Mouse (Mus musculus): ENCODE data around the gene Pitpnm2. TPM values are rescaled to one million over a fixed set of nuclear protein-coding genes. Genes with fewer than 3 reads are reported as not detected.
A peak's percentile ranks its signal among the peaks of the same experiment; 100 is the strongest.
"Not testable (repeated sequence)": the region's sequence is repeated elsewhere in the genome, so short reads cannot be mapped to it uniquely, and the experiment has no call there.

Pitpnm2 gene
- polyA plus RNA-seq, 1 experiment from 2014 or later, result 5.1 TPM

- no peak for ATAC-seq (ENCODE audit: insufficient read depth, low FRiP score, low read depth)
- WGBS, result 48% methylated on average over 8 of the region's 8 CpGs
These were observed 31.9 kb downstream of the Pitpnm2 start for GRCm38 (mm10) chr5:124217566-124218249.

GRCm38 (mm10) chr5:124217092-124217491 is 32.5 kb downstream of the Pitpnm2 start:
- H3K9me3 ChIP-seq; H3K4me2 ChIP-seq; H3K27me3 ChIP-seq (replicated peaks); H3K27ac ChIP-seq; H3K36me3 ChIP-seq; ATAC-seq (ENCODE audit: insufficient read depth, low FRiP score, low read depth); H3K9ac ChIP-seq; H3K4me3 ChIP-seq (replicated peaks): not testable (repeated sequence)
- 79% methylated on average over 5 of the region's 5 CpGs for WGBS
- H3K4me1 ChIP-seq, result peaks cover 13% of the 10 kb centered on the region; the same call in 1 of the 2 replicates

More at GRCm38 (mm10) chr5:124217566-124218249, 31.9 kb downstream of the Pitpnm2 start:
- Histone ChIP-seq H3K4me2 (no peak overlapping the region), H3K27ac (no peak overlapping the region), H3K4me3 (replicated peaks) (no peak overlapping the region), H3K9me3 (no peaks in the 10 kb centered on the region), H3K36me3 (no peaks in the 10 kb centered on the region), H3K27me3 (replicated peaks) (no peaks in the 10 kb centered on the region), H3K9ac (no peak overlapping the region), H3K4me1 (peaks cover 17% of the 10 kb centered on the region; the same call in 1 of the 2 replicates)

- no peaks in the 10 kb centered on the region for H3K27me3 ChIP-seq (replicated peaks)
- no peak overlapping the region for H3K4me3 ChIP-seq (replicated peaks)
- no peak overlapping the region for H3K4me2 ChIP-seq
- 0 out of 2 replicates have a peak, but pooled peaks cover 6% of the 10 kb centered on the region for H3K4me1 ChIP-seq
- no peaks in the 10 kb centered on the region for H3K9me3 ChIP-seq
- 86% methylated on average over 6 of the region's 6 CpGs for WGBS
- H3K27ac ChIP-seq, result no peak overlapping the region
- no peak overlapping the region for H3K9ac ChIP-seq
- ATAC-seq (ENCODE audit: insufficient read depth, low FRiP score, low read depth), result no peak
- no peaks in the 10 kb centered on the region for H3K36me3 ChIP-seq
These were observed 33.2 kb downstream of the Pitpnm2 start for GRCm38 (mm10) chr5:124216403-124216802.

GRCm38 (mm10) chr5:124215647-124216046 is 33.9 kb downstream of the Pitpnm2 start:
- H3K27ac ChIP-seq, result peak overlapping the region; percentile 57; the same call in 1 of the 2 replicates

GRCm38 (mm10) chr5:124214516-124215145 is 34.9 kb downstream of the Pitpnm2 start:
- Histone ChIP-seq H3K36me3 (no peaks in the 10 kb centered on the region), H3K4me3 (replicated peaks) (no peak overlapping the region), H3K4me1 (0 out of 2 replicates have a peak, but pooled peaks cover 3% of the 10 kb centered on the region), H3K9ac (no peak overlapping the region), H3K27me3 (replicated peaks) (no peaks in the 10 kb centered on the region), H3K9me3 (no peaks in the 10 kb centered on the region), H3K27ac (peak overlapping the region; percentile 57; the same call in 1 of the 2 replicates), H3K4me2 (no peak overlapping the region)
- ATAC-seq (ENCODE audit: insufficient read depth, low FRiP score, low read depth), result no peak
- 71% methylated on average over 14 of the region's 14 CpGs for WGBS

More at GRCm38 (mm10) chr5:124215647-124216046, 33.9 kb downstream of the Pitpnm2 start:
- WGBS, result 64% methylated on average over 10 of the region's 10 CpGs
- 0 out of 2 replicates have a peak, but pooled peaks cover 3% of the 10 kb centered on the region for H3K4me1 ChIP-seq
- no peak overlapping the region for H3K4me2 ChIP-seq
- H3K27me3 ChIP-seq (replicated peaks), result no peaks in the 10 kb centered on the region
- ATAC-seq (ENCODE audit: insufficient read depth, low FRiP score, low read depth), result no peak
- no peak overlapping the region for H3K4me3 ChIP-seq (replicated peaks)
- H3K9me3 ChIP-seq, result no peaks in the 10 kb centered on the region
- H3K9ac ChIP-seq, result no peak overlapping the region
- no peaks in the 10 kb centered on the region for H3K36me3 ChIP-seq

GRCm38 (mm10) chr5:124213588-124214469 is 35.7 kb downstream of the Pitpnm2 start:
- ATAC-seq (ENCODE audit: insufficient read depth, low FRiP score, low read depth), result no peak
- H3K4me2 ChIP-seq, result no peak overlapping the region
- no peak overlapping the region for H3K9ac ChIP-seq

GRCm38 (mm10) chr5:124211669-124212068 is 37.9 kb downstream of the Pitpnm2 start:
- no peaks in the 10 kb centered on the region for H3K27me3 ChIP-seq (replicated peaks)
- no peak overlapping the region for H3K9ac ChIP-seq
- no peaks in the 10 kb centered on the region for H3K36me3 ChIP-seq
- no peak overlapping the region for H3K27ac ChIP-seq
- H3K9me3 ChIP-seq, result no peaks in the 10 kb centered on the region
- no peak overlapping the region for H3K4me3 ChIP-seq (replicated peaks)
- peaks cover 11% of the 10 kb centered on the region for H3K4me1 ChIP-seq
- WGBS, result 88% methylated on average over 2 of the region's 2 CpGs
- no peak overlapping the region for H3K4me2 ChIP-seq
- ATAC-seq (ENCODE audit: insufficient read depth, low FRiP score, low read depth), result no peak

More at GRCm38 (mm10) chr5:124213588-124214469, 35.7 kb downstream of the Pitpnm2 start:
- Histone ChIP-seq H3K36me3 (no peaks in the 10 kb centered on the region), H3K27ac (peak overlapping the region; percentile 68), H3K27me3 (replicated peaks) (no peaks in the 10 kb centered on the region), H3K4me3 (replicated peaks) (no peak overlapping the region), H3K4me1 (0 out of 2 replicates have a peak, but pooled peaks cover 3% of the 10 kb centered on the region), H3K9me3 (no peaks in the 10 kb centered on the region)
- 78% methylated on average over 13 of the region's 13 CpGs for WGBS

- H3K4me2 ChIP-seq, result no peak overlapping the region
- ATAC-seq (ENCODE audit: insufficient read depth, low FRiP score, low read depth), result no peak
- no peak overlapping the region for H3K9ac ChIP-seq
- H3K4me3 ChIP-seq (replicated peaks), result no peak overlapping the region
- peaks cover 16% of the 10 kb centered on the region for H3K4me1 ChIP-seq
- H3K27ac ChIP-seq, result no peak overlapping the region
- no peaks in the 10 kb centered on the region for H3K27me3 ChIP-seq (replicated peaks)
- 88% methylated on average over 8 of the region's 8 CpGs for WGBS
- H3K9me3 ChIP-seq, result no peaks in the 10 kb centered on the region
- H3K36me3 ChIP-seq, result no peaks in the 10 kb centered on the region
These were observed 38.3 kb downstream of the Pitpnm2 start for GRCm38 (mm10) chr5:124211234-124211633.

GRCm38 (mm10) chr5:124210281-124211016 is 39.1 kb downstream of the Pitpnm2 start:
- H3K4me3 ChIP-seq (replicated peaks), result no peak overlapping the region
- peaks cover 19% of the 10 kb centered on the region for H3K4me1 ChIP-seq
- no peak for ATAC-seq (ENCODE audit: insufficient read depth, low FRiP score, low read depth)
- H3K27ac ChIP-seq, result no peak overlapping the region
- no peaks in the 10 kb centered on the region for H3K36me3 ChIP-seq
- no peak overlapping the region for H3K4me2 ChIP-seq
- 80% methylated on average over 18 of the region's 18 CpGs for WGBS
- no peaks in the 10 kb centered on the region for H3K27me3 ChIP-seq (replicated peaks)
- H3K9me3 ChIP-seq, result no peaks in the 10 kb centered on the region
- H3K9ac ChIP-seq, result no peak overlapping the region

GRCm38 (mm10) chr5:124209850-124210249 is 39.7 kb downstream of the Pitpnm2 start:
- no peak overlapping the region for H3K27ac ChIP-seq
- no peaks in the 10 kb centered on the region for H3K9me3 ChIP-seq
- H3K36me3 ChIP-seq, result no peaks in the 10 kb centered on the region
- H3K4me3 ChIP-seq (replicated peaks), result no peak overlapping the region
- ATAC-seq (ENCODE audit: insufficient read depth, low FRiP score, low read depth), result no peak
- 55% methylated on average over 6 of the region's 6 CpGs for WGBS
- peaks cover 23% of the 10 kb centered on the region for H3K4me1 ChIP-seq
- H3K27me3 ChIP-seq (replicated peaks), result no peaks in the 10 kb centered on the region
- H3K4me2 ChIP-seq, result no peak overlapping the region
- no peak overlapping the region for H3K9ac ChIP-seq

GRCm38 (mm10) chr5:124208030-124208429 is 41.5 kb downstream of the Pitpnm2 start:
- ATAC-seq (ENCODE audit: insufficient read depth, low FRiP score, low read depth), result no peak
- no peaks in the 10 kb centered on the region for H3K36me3 ChIP-seq
- no peak overlapping the region for H3K4me3 ChIP-seq (replicated peaks)
- 69% methylated on average over 8 of the region's 8 CpGs for WGBS
- H3K9ac ChIP-seq, result no peak overlapping the region
- H3K4me2 ChIP-seq, result no peak overlapping the region
- H3K4me1 ChIP-seq, result peaks cover 21% of the 10 kb centered on the region
- no peaks in the 10 kb centered on the region for H3K27me3 ChIP-seq (replicated peaks)
- no peak overlapping the region for H3K27ac ChIP-seq
- H3K9me3 ChIP-seq, result no peaks in the 10 kb centered on the region
